Mouse (Mus musculus): Measurements from ENCODE around the gene Eno1.

GRCm38 (mm10) chr4:150250549-150251422 lies 14.3 kb downstream of the Eno1 start:
- TF ChIP-seq CTCF (conservative IDR thresholded peaks at IDR 0.05; ENCODE audit: insufficient read depth, insufficient read length, low read depth, low read length) (no peak), POLR2A (IDR thresholded peaks at IDR 0.05; ENCODE audit: low read depth, low read length) (no peak)
